Mouse (Mus musculus): Measurements from ENCODE around the gene Hist1h3g. TPM values are rescaled to one million over a fixed set of nuclear protein-coding genes. Genes with fewer than 3 reads are reported as not detected.

Hist1h3g gene
- polyA plus RNA-seq, 1 experiment from 2014 or later = 0.72 TPM

- peak; percentile 47 for ATAC-seq (ENCODE audit: low read depth)
- under 1% methylated on average over 6 of the region's 6 CpGs for WGBS
- H3K36me3 ChIP-seq (ENCODE audit: control insufficient read depth, insufficient read depth, low read length) = no peaks in the 10 kb centered on the region
- H3K9me3 ChIP-seq (ENCODE audit: control insufficient read depth, low read length) = no peaks in the 10 kb centered on the region
- H3K4me1 ChIP-seq (ENCODE audit: control insufficient read depth, insufficient read depth, low read length) = peaks cover 4% of the 10 kb centered on the region; the same call in 1 of the 2 replicates
- H3K27ac ChIP-seq (ENCODE audit: low read depth, low read length) = no peak overlapping the region
- no peak overlapping the region for H3K9ac ChIP-seq (replicated peaks; ENCODE audit: low read depth, low read length)
- peak overlapping the region; percentile 39 for H3K4me3 ChIP-seq (ENCODE audit: low read depth, low read length)
- peak overlapping the region; percentile 61 for H3K4me2 ChIP-seq (ENCODE audit: low read depth, low read length)
- H3K27me3 ChIP-seq (ENCODE audit: control insufficient read depth, insufficient read depth, low read length) = no peaks in the 10 kb centered on the region
Observed at GRCm38 (mm10) chr13:23518885-23519284, 16.3 kb upstream of the Hist1h3g start.

- no peak overlapping the region for H3K27ac ChIP-seq (ENCODE audit: low read depth, low read length)
- peak overlapping the region; percentile 39 for H3K4me3 ChIP-seq (ENCODE audit: low read depth, low read length)
- no peak overlapping the region for H3K9ac ChIP-seq (replicated peaks; ENCODE audit: low read depth, low read length)
- H3K4me2 ChIP-seq (ENCODE audit: low read depth, low read length) = peak overlapping the region; percentile 61
- H3K4me1 ChIP-seq (ENCODE audit: control insufficient read depth, insufficient read depth, low read length) = peaks cover 4% of the 10 kb centered on the region; the same call in 1 of the 2 replicates
- no peaks in the 10 kb centered on the region for H3K9me3 ChIP-seq (ENCODE audit: control insufficient read depth, low read length)
- H3K36me3 ChIP-seq (ENCODE audit: control insufficient read depth, insufficient read depth, low read length) = no peaks in the 10 kb centered on the region
- WGBS = under 1% methylated on average over 10 of the region's 10 CpGs
- no peaks in the 10 kb centered on the region for H3K27me3 ChIP-seq (ENCODE audit: control insufficient read depth, insufficient read depth, low read length)
- peak; percentile 47; the same call in 1 of the 2 replicates for ATAC-seq (ENCODE audit: low read depth)
Observed at GRCm38 (mm10) chr13:23519416-23519815, 15.8 kb upstream of the Hist1h3g start.

- Histone ChIP-seq H3K4me3 (ENCODE audit: low read depth, low read length) (no peak overlapping the region), H3K9me3 (ENCODE audit: control insufficient read depth, low read length) (no peaks in the 10 kb centered on the region), H3K4me1 (ENCODE audit: control insufficient read depth, insufficient read depth, low read length) (no peaks in the 10 kb centered on the region), H3K9ac (replicated peaks; ENCODE audit: low read depth, low read length) (no peak overlapping the region), H3K36me3 (ENCODE audit: control insufficient read depth, insufficient read depth, low read length) (no peaks in the 10 kb centered on the region), H3K27ac (ENCODE audit: low read depth, low read length) (no peak overlapping the region), H3K27me3 (ENCODE audit: control insufficient read depth, insufficient read depth, low read length) (no peaks in the 10 kb centered on the region), H3K4me2 (ENCODE audit: low read depth, low read length) (no peak overlapping the region)
- WGBS = 2% methylated on average over 14 of the region's 14 CpGs
- no peak for ATAC-seq (ENCODE audit: low read depth)
Observed at GRCm38 (mm10) chr13:23521703-23522102, 13.5 kb upstream of the Hist1h3g start.

GRCm38 (mm10) chr13:23523976-23524375, 11.2 kb upstream of the Hist1h3g start:
- no peak overlapping the region for H3K4me3 ChIP-seq (ENCODE audit: low read depth, low read length)
- 0 out of 2 replicates have a peak, but pooled peaks cover 4% of the 10 kb centered on the region for H3K4me1 ChIP-seq (ENCODE audit: control insufficient read depth, insufficient read depth, low read length)
- no peak overlapping the region for H3K9ac ChIP-seq (replicated peaks; ENCODE audit: low read depth, low read length)
- no peaks in the 10 kb centered on the region for H3K36me3 ChIP-seq (ENCODE audit: control insufficient read depth, insufficient read depth, low read length)
- ATAC-seq (ENCODE audit: low read depth) = no peak
- no peaks in the 10 kb centered on the region for H3K9me3 ChIP-seq (ENCODE audit: control insufficient read depth, low read length)
- WGBS = 48% methylated on average over 5 of the region's 5 CpGs
- H3K27ac ChIP-seq (ENCODE audit: low read depth, low read length) = no peak overlapping the region
- no peak overlapping the region for H3K4me2 ChIP-seq (ENCODE audit: low read depth, low read length)
- H3K27me3 ChIP-seq (ENCODE audit: control insufficient read depth, insufficient read depth, low read length) = no peaks in the 10 kb centered on the region

GRCm38 (mm10) chr13:23524654-23525053, 10.6 kb upstream of the Hist1h3g start:
- H3K4me1 ChIP-seq (ENCODE audit: control insufficient read depth, insufficient read depth, low read length) = 0 out of 2 replicates have a peak, but pooled peaks cover 4% of the 10 kb centered on the region
- peak; percentile 32; the same call in 1 of the 2 replicates for ATAC-seq (ENCODE audit: low read depth)
- H3K9me3 ChIP-seq (ENCODE audit: control insufficient read depth, low read length) = no peaks in the 10 kb centered on the region
- no peaks in the 10 kb centered on the region for H3K27me3 ChIP-seq (ENCODE audit: control insufficient read depth, insufficient read depth, low read length)
- WGBS = 17% methylated on average over 5 of the region's 5 CpGs
- H3K9ac ChIP-seq (replicated peaks; ENCODE audit: low read depth, low read length) = no peak overlapping the region
- H3K27ac ChIP-seq (ENCODE audit: low read depth, low read length) = no peak overlapping the region
- 0 out of 2 replicates have a peak overlapping the region, but pooled peaks have one; percentile 9 for H3K4me2 ChIP-seq (ENCODE audit: low read depth, low read length)
- no peaks in the 10 kb centered on the region for H3K36me3 ChIP-seq (ENCODE audit: control insufficient read depth, insufficient read depth, low read length)
- H3K4me3 ChIP-seq (ENCODE audit: low read depth, low read length) = no peak overlapping the region

- no peak overlapping the region for H3K27ac ChIP-seq (ENCODE audit: low read depth, low read length)
- H3K9ac ChIP-seq (replicated peaks; ENCODE audit: low read depth, low read length) = no peak overlapping the region
- H3K4me1 ChIP-seq (ENCODE audit: control insufficient read depth, insufficient read depth, low read length) = 0 out of 2 replicates have a peak, but pooled peaks cover 8% of the 10 kb centered on the region
- H3K27me3 ChIP-seq (ENCODE audit: control insufficient read depth, insufficient read depth, low read length) = no peaks in the 10 kb centered on the region
- ATAC-seq (ENCODE audit: low read depth) = no peak
- H3K4me3 ChIP-seq (ENCODE audit: low read depth, low read length) = peak overlapping the region; percentile 39
- no peaks in the 10 kb centered on the region for H3K36me3 ChIP-seq (ENCODE audit: control insufficient read depth, insufficient read depth, low read length)
- WGBS = 3% methylated on average over 10 of the region's 10 CpGs
- H3K4me2 ChIP-seq (ENCODE audit: low read depth, low read length) = peak overlapping the region; percentile 48
- no peaks in the 10 kb centered on the region for H3K9me3 ChIP-seq (ENCODE audit: control insufficient read depth, low read length)
Observed at GRCm38 (mm10) chr13:23525901-23526300, 9.3 kb upstream of the Hist1h3g start.

- H3K27ac ChIP-seq (ENCODE audit: low read depth, low read length) = no peak overlapping the region; the same call in 1 of the 2 replicates
- no peaks in the 10 kb centered on the region for H3K36me3 ChIP-seq (ENCODE audit: control insufficient read depth, insufficient read depth, low read length)
- 1% methylated on average over 17 of the region's 17 CpGs for WGBS
- no peak overlapping the region; the same call in 1 of the 2 replicates for H3K9ac ChIP-seq (replicated peaks; ENCODE audit: low read depth, low read length)
- H3K27me3 ChIP-seq (ENCODE audit: control insufficient read depth, insufficient read depth, low read length) = no peaks in the 10 kb centered on the region
- H3K4me1 ChIP-seq (ENCODE audit: control insufficient read depth, insufficient read depth, low read length) = 0 out of 2 replicates have a peak, but pooled peaks cover 8% of the 10 kb centered on the region
- H3K4me2 ChIP-seq (ENCODE audit: low read depth, low read length) = peak overlapping the region; percentile 48
- ATAC-seq (ENCODE audit: low read depth) = peak; percentile 52; the same call in 1 of the 2 replicates
- no peaks in the 10 kb centered on the region for H3K9me3 ChIP-seq (ENCODE audit: control insufficient read depth, low read length)
- peak overlapping the region; percentile 39 for H3K4me3 ChIP-seq (ENCODE audit: low read depth, low read length)
Observed at GRCm38 (mm10) chr13:23526312-23526711, 8.9 kb upstream of the Hist1h3g start.

- H3K4me2 ChIP-seq (ENCODE audit: low read depth, low read length) = no peak overlapping the region
Observed at GRCm38 (mm10) chr13:23529005-23529404, 6.2 kb upstream of the Hist1h3g start.

GRCm38 (mm10) chr13:23529480-23530165, 5.6 kb upstream of the Hist1h3g start:
- ATAC-seq (ENCODE audit: low read depth) = no peak
- Histone ChIP-seq H3K27ac (ENCODE audit: low read depth, low read length) (no peak overlapping the region), H3K9ac (replicated peaks; ENCODE audit: low read depth, low read length) (peak overlapping the region; percentile 78; the same call in 1 of the 2 replicates), H3K4me2 (ENCODE audit: low read depth, low read length) (peak overlapping the region; percentile 70), H3K27me3 (ENCODE audit: control insufficient read depth, insufficient read depth, low read length) (no peaks in the 10 kb centered on the region), H3K4me3 (ENCODE audit: low read depth, low read length) (peak overlapping the region; percentile 42), H3K4me1 (ENCODE audit: control insufficient read depth, insufficient read depth, low read length) (peaks cover 29% of the 10 kb centered on the region), H3K9me3 (ENCODE audit: control insufficient read depth, low read length) (no peaks in the 10 kb centered on the region), H3K36me3 (ENCODE audit: control insufficient read depth, insufficient read depth, low read length) (no peaks in the 10 kb centered on the region)
- WGBS = 32% methylated on average over 2 of the region's 2 CpGs

More at GRCm38 (mm10) chr13:23529005-23529404, 6.2 kb upstream of the Hist1h3g start:
- ATAC-seq (ENCODE audit: low read depth) = no peak
- WGBS = 36% methylated on average over 5 of the region's 5 CpGs
- Histone ChIP-seq H3K27ac (ENCODE audit: low read depth, low read length) (no peak overlapping the region), H3K4me1 (ENCODE audit: control insufficient read depth, insufficient read depth, low read length) (peaks cover 24% of the 10 kb centered on the region), H3K36me3 (ENCODE audit: control insufficient read depth, insufficient read depth, low read length) (no peaks in the 10 kb centered on the region), H3K27me3 (ENCODE audit: control insufficient read depth, insufficient read depth, low read length) (no peaks in the 10 kb centered on the region), H3K4me3 (ENCODE audit: low read depth, low read length) (no peak overlapping the region), H3K9me3 (ENCODE audit: control insufficient read depth, low read length) (no peaks in the 10 kb centered on the region), H3K9ac (replicated peaks; ENCODE audit: low read depth, low read length) (no peak overlapping the region)
